In genomic region chr4:55397911-55398762, GRCm38 (mm10) we compare ENCODE assay signal across 8 mouse cellular contexts. TPM values are rescaled to one million over a fixed set of nuclear protein-coding genes. Genes with fewer than 3 reads are reported as not detected.
DNase-seq lines count a peak whose midpoint lies in the region; ATAC-seq lines count a peak whose summit lies in the region.

No protein-coding gene starts in this region.

- no peak overlapping the region for H3K27ac ChIP-seq in forebrain, embryonic 14.5 days (ENCODE audit: low read depth, low read length)

- H3K9me3 ChIP-seq in forebrain, embryonic 14.5 days (replicated peaks; ENCODE audit: control insufficient read depth, low read length), result no peaks in the 10 kb centered on the region

- 43% methylated on average over 17 of the region's 17 CpGs for WGBS in forebrain, embryonic 14.5 days

- no peak overlapping the region for H3K4me3 ChIP-seq in forebrain, embryonic 14.5 days (ENCODE audit: low read depth, low read length)

- no peak overlapping the region for H3K9ac ChIP-seq in forebrain, embryonic 14.5 days (ENCODE audit: low read length)

- peak; percentile 46; the same call in 1 of the 2 replicates for ATAC-seq in forebrain, embryonic 14.5 days
- peak; percentile 83 for ATAC-seq in megakaryocyte-erythroid progenitor cell, adult 5-6 weeks (replicated peaks; ENCODE audit: low FRiP score, low TSS enrichment, poor library complexity, severe bottlenecking)

- H3K36me3 ChIP-seq in forebrain, embryonic 14.5 days (ENCODE audit: control insufficient read depth, insufficient read depth, low read length), result no peaks in the 10 kb centered on the region

- no peaks in the 10 kb centered on the region for H3K27me3 ChIP-seq in forebrain, embryonic 14.5 days (replicated peaks; ENCODE audit: control insufficient read depth, insufficient read depth, low read length)

- H3K4me2 ChIP-seq in forebrain, embryonic 14.5 days (ENCODE audit: low read length), result 0 out of 2 replicates have a peak overlapping the region, but pooled peaks have one; percentile 4

- no peaks in the 10 kb centered on the region for H3K4me1 ChIP-seq in forebrain, embryonic 14.5 days (ENCODE audit: control insufficient read depth, insufficient read depth, low read length)

- DNase-seq in adrenal gland, adult 2 months, result peak; percentile 22
- DNase-seq in adrenal gland, postnatal 4 days (ENCODE audit: low spot score in 2 of 2), result no peak
- DNase-seq in spleen, adult 18-20 months, result peak; percentile 7 to 39
- no peak for DNase-seq in spleen, adult 12 weeks (ENCODE audit: low spot score)
- peak; percentile 24 for DNase-seq in forebrain, embryonic 14.5 days (ENCODE audit: low spot score)
- peak; percentile 57 for DNase-seq in kidney, postnatal 10 days
- peak; percentile 71 for DNase-seq in thymus, postnatal 0 days (ENCODE audit: low spot score)

RNA-seq across cellular contexts. Expression of gene Rad23b, which starts 48.3 kb away (rescaled TPM):
- total RNA-seq in adrenal gland, adult 2 months (2021), result 100 to 1,000 TPM; 129 to 174 TPM
- 314 and 322 TPM in 2 replicates for polyA plus RNA-seq in adrenal gland, adult 2 months (2012; rRNA removed)
- 100 to 1,000 TPM; 130 to 141 TPM for total RNA-seq in adrenal gland, postnatal 4 days (2021)
- polyA plus RNA-seq in forebrain, embryonic 14.5 days (2014; fragmentation: Nextera tagmentation; extraction: Ambion mirVana), result 95.7 and 120 TPM in 2 replicates
- 107 and 112 TPM in 2 replicates for total RNA-seq in megakaryocyte-erythroid progenitor cell, adult 5-6 weeks (2014; fragmentation: Nextera tagmentation)
- total RNA-seq in megakaryocyte-erythroid progenitor cell, adult 5-6 weeks (2017), result 172 and 177 TPM in 2 replicates
- polyA plus RNA-seq in thymus, postnatal 0 days (2015; fragmentation: Nextera tagmentation; extraction: Ambion mirVana), result 63.9 and 68.6 TPM in 2 replicates

Comparison
In these comparisons a context has a peak if more than half of its experiments do, and no peak if none do; other contexts are left out.
1. DNase-seq: peak in adrenal gland, adult 2 months (single experiment), spleen, adult 18-20 months (2 of 2), forebrain, embryonic 14.5 days (single experiment), kidney, postnatal 10 days (single experiment) and thymus, postnatal 0 days (single experiment); none in adrenal gland, postnatal 4 days (0 of 2) and spleen, adult 12 weeks (single experiment).